Comparison of ENCODE assay signal across 17 mouse cellular contexts in the genomic region with DNA sequence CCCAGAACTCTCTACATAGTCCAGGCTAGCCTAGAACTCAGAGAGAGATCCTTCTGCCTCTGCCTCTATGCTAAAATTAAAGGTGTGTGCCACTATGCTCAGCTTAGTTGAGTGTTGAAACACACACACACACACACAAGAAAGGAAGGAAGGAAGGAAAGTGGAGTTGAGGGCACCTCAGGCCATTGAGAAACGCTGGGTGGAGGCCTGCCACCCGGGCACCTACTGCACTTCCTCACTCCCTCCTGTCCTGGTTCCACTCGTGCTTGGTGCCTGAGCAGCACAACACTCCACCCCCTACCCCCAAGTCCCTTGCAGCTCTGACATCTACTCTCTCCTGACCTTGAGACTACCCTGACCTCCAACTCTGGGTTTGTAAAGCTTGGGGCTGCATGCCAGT.
"Had no signal": no experiment of that assay in that cellular context is flagged by ENCODE, and none has a peak within 500 bp of the region (broad histone marks: within the 10 kb centered on the region; RNA-seq: fewer than 3 reads in every experiment).

No protein-coding gene starts in this region.

- H3K36me3 ChIP-seq: limb, embryonic 10.5 days; limb, embryonic 13.5 days had no signal

- H3K27me3 ChIP-seq: limb, embryonic 13.5 days had no signal

- H3K9ac ChIP-seq: limb, embryonic 13.5 days; liver, embryonic 14.5 days had no signal

- H3K27ac ChIP-seq: limb, embryonic 10.5 days; limb, embryonic 13.5 days; liver, embryonic 14.5 days; macrophage; stomach, postnatal 0 days had no signal

- H3K4me2 ChIP-seq: limb, embryonic 13.5 days; midbrain, embryonic 11.5 days had no signal

- DNase-seq: kidney, adult 18-20 months; kidney, adult 9 months; kidney, postnatal 14 days; kidney, postnatal 4 days; lung, adult 2 months; midbrain, embryonic 14.5 days; right cerebral cortex, adult 18-20 months; right cerebral cortex, postnatal 14 days; right cerebral cortex, postnatal 4 days; thymus, postnatal 25 days had no signal

- H3K4me3 ChIP-seq: limb, embryonic 10.5 days; limb, embryonic 13.5 days had no signal

- ATAC-seq: intestine, embryonic 16.5 days had no signal

- H3K9me3 ChIP-seq: limb, embryonic 10.5 days; limb, embryonic 13.5 days had no signal
